Mouse (Mus musculus) megakaryocyte, embryonic 14.5 days (primary cell): ENCODE data around the gene Aif1l.

ENCODE experiments used
- FLI1 ChIP-seq: IDR thresholded peaks from 2 replicates; pipeline ENCODE4 v1.6.1; 2012; ENCODE audit warnings: low read length, inconsistent platforms, mixed read lengths
- GATA1 ChIP-seq: IDR thresholded peaks from 3 replicates; pipeline ENCODE4 v1.6.1; 2012; ENCODE audit warnings: mixed read lengths, low read length, inconsistent platforms, borderline replicate concordance

GRCm38 (mm10) chr2:31952725-31953124 is 2.8 kb downstream of the Aif1l start:
- TF ChIP-seq GATA1 (no peak), FLI1 (no peak)
